Mouse (Mus musculus): ENCODE measurements around the gene Slc16a4. TPM values are rescaled to one million over a fixed set of nuclear protein-coding genes. Genes with fewer than 3 reads are reported as not detected.

Gene Slc16a4
- 1.0 and 1.3 TPM in 2 replicates for polyA plus RNA-seq (2012; rRNA removed)

GRCm38 (mm10) chr3:107290764-107291381 lies at the start of gene Slc16a4:
Slc16a4 (plus strand) TSS chr3:107291230.
- no peak for DNase-seq (ENCODE audit: low spot score)

- no peak for DNase-seq (ENCODE audit: low spot score)
These were observed 49.5 kb upstream of the Slc16a4 start for GRCm38 (mm10) chr3:107241389-107242094.

- no peak for DNase-seq (ENCODE audit: low spot score)
These were observed 44.2 kb upstream of the Slc16a4 start for GRCm38 (mm10) chr3:107246876-107247275.

- no peak for DNase-seq (ENCODE audit: low spot score)
These were observed 42.0 kb upstream of the Slc16a4 start for GRCm38 (mm10) chr3:107249042-107249441.

- no peak for DNase-seq (ENCODE audit: low spot score)
These were observed 40.7 kb upstream of the Slc16a4 start for GRCm38 (mm10) chr3:107250320-107250719.

GRCm38 (mm10) chr3:107252035-107252434 lies 39.0 kb upstream of the Slc16a4 start:
- no peak for DNase-seq (ENCODE audit: low spot score)

- no peak for DNase-seq (ENCODE audit: low spot score)
These were observed 37.1 kb upstream of the Slc16a4 start for GRCm38 (mm10) chr3:107253925-107254324.

- no peak for DNase-seq (ENCODE audit: low spot score)
These were observed 35.0 kb upstream of the Slc16a4 start for GRCm38 (mm10) chr3:107255992-107256391.

GRCm38 (mm10) chr3:107256724-107257123 lies 34.3 kb upstream of the Slc16a4 start:
- DNase-seq (ENCODE audit: low spot score): no peak

GRCm38 (mm10) chr3:107257924-107258323 lies 33.1 kb upstream of the Slc16a4 start:
- DNase-seq (ENCODE audit: low spot score): no peak

- DNase-seq (ENCODE audit: low spot score): no peak
These were observed 29.8 kb upstream of the Slc16a4 start for GRCm38 (mm10) chr3:107260956-107261850.

- DNase-seq (ENCODE audit: low spot score): no peak
These were observed 29.2 kb upstream of the Slc16a4 start for GRCm38 (mm10) chr3:107261851-107262165.

- DNase-seq (ENCODE audit: low spot score): no peak
These were observed 24.1 kb upstream of the Slc16a4 start for GRCm38 (mm10) chr3:107266814-107267345.

GRCm38 (mm10) chr3:107272433-107272832 lies 18.6 kb upstream of the Slc16a4 start:
- no peak for DNase-seq (ENCODE audit: low spot score)

- no peak for DNase-seq (ENCODE audit: low spot score)
These were observed 17.2 kb upstream of the Slc16a4 start for GRCm38 (mm10) chr3:107273820-107274219.

GRCm38 (mm10) chr3:107275351-107275750 lies 15.7 kb upstream of the Slc16a4 start:
- no peak for DNase-seq (ENCODE audit: low spot score)

GRCm38 (mm10) chr3:107275996-107276395 lies 15.0 kb upstream of the Slc16a4 start:
- DNase-seq (ENCODE audit: low spot score): no peak

- DNase-seq (ENCODE audit: low spot score): no peak
These were observed 14.4 kb upstream of the Slc16a4 start for GRCm38 (mm10) chr3:107276626-107277025.

GRCm38 (mm10) chr3:107278479-107279269 lies 12.4 kb upstream of the Slc16a4 start, which contains the start of gene Lamtor5:
Lamtor5 (plus strand) TSS chr3:107278858.
- peak; percentile 85 for DNase-seq (ENCODE audit: low spot score)

- no peak for DNase-seq (ENCODE audit: low spot score)
These were observed 4.9 kb upstream of the Slc16a4 start for GRCm38 (mm10) chr3:107286123-107286522.

GRCm38 (mm10) chr3:107287346-107287745 lies 3.7 kb upstream of the Slc16a4 start:
- no peak for DNase-seq (ENCODE audit: low spot score)

Data from urinary bladder, adult 2 months (tissue).